Mouse (Mus musculus) spleen, postnatal 10 days (tissue): ENCODE measurements around the gene C530008M17Rik.
A peak's percentile ranks its signal among the peaks of the same experiment; 100 is the strongest.

ENCODE experiments used
- DNase-seq, 2 experiments: peaks; one replicate each; pipeline ENCODE4 v3.0.0; 2021 to 2022; ENCODE audit warnings: low spot score in 2 of 2

The C530008M17Rik gene

GRCm38 (mm10) chr5:76837018-76837417, 180.7 kb downstream of the C530008M17Rik start:
- DNase-seq = no peak

- DNase-seq = no peak
Measured at GRCm38 (mm10) chr5:76839786-76840185, 183.5 kb downstream of the C530008M17Rik start.

GRCm38 (mm10) chr5:76841859-76842258, 185.5 kb downstream of the C530008M17Rik start:
- DNase-seq = no peak

- DNase-seq = peak; percentile 45 to 80
Measured at GRCm38 (mm10) chr5:76843448-76843847, 187.1 kb downstream of the C530008M17Rik start.

GRCm38 (mm10) chr5:76843851-76844419, 187.6 kb downstream of the C530008M17Rik start:
- DNase-seq = no peak

GRCm38 (mm10) chr5:76844618-76845186, 188.4 kb downstream of the C530008M17Rik start:
- no peak for DNase-seq

GRCm38 (mm10) chr5:76847106-76847505, 190.8 kb downstream of the C530008M17Rik start:
- DNase-seq = no peak

GRCm38 (mm10) chr5:76851316-76851715, 195.0 kb downstream of the C530008M17Rik start:
- no peak for DNase-seq

- DNase-seq = peak; percentile 72 to 87
Measured at GRCm38 (mm10) chr5:76853549-76853948, 197.2 kb downstream of the C530008M17Rik start.

- no peak for DNase-seq
Measured at GRCm38 (mm10) chr5:76855829-76856600, 199.7 kb downstream of the C530008M17Rik start.

- no peak for DNase-seq
Measured at GRCm38 (mm10) chr5:76857103-76858015, 201.0 kb downstream of the C530008M17Rik start.

GRCm38 (mm10) chr5:76858444-76858843, 202.1 kb downstream of the C530008M17Rik start:
- DNase-seq = no peak

GRCm38 (mm10) chr5:76866819-76867218, 210.5 kb downstream of the C530008M17Rik start:
- DNase-seq = no peak

GRCm38 (mm10) chr5:76868693-76869286, 212.5 kb downstream of the C530008M17Rik start:
- no peak for DNase-seq

GRCm38 (mm10) chr5:76869553-76869952, 213.2 kb downstream of the C530008M17Rik start:
- no peak for DNase-seq

GRCm38 (mm10) chr5:76876106-76876758, 219.9 kb downstream of the C530008M17Rik start:
- no peak for DNase-seq

GRCm38 (mm10) chr5:76884107-76884506, 227.8 kb downstream of the C530008M17Rik start:
- DNase-seq = no peak

- DNase-seq = no peak
Measured at GRCm38 (mm10) chr5:76887011-76887410, 230.7 kb downstream of the C530008M17Rik start.

GRCm38 (mm10) chr5:76892608-76893007, 236.3 kb downstream of the C530008M17Rik start:
- DNase-seq = no peak

GRCm38 (mm10) chr5:76893084-76893483, 236.8 kb downstream of the C530008M17Rik start:
- no peak for DNase-seq

- no peak for DNase-seq
Measured at GRCm38 (mm10) chr5:76902131-76902530, 245.8 kb downstream of the C530008M17Rik start.
